Mouse (Mus musculus): ENCODE measurements around the gene Mcts2. TPM values are rescaled to one million over a fixed set of nuclear protein-coding genes. Genes with fewer than 3 reads are reported as not detected.

Gene Mcts2
- total RNA-seq (2014; rRNA removed) = 7.2 and 8.9 TPM in 2 replicates
- polyA plus RNA-seq (2012; rRNA removed) = 2.4 and 3.8 TPM in 2 replicates

GRCm38 (mm10) chr2:152686806-152687267 is at the start of gene Mcts2:
TSS of gene Mcts2 (plus strand) at chr2:152687035.
- H3K4me3 ChIP-seq (ENCODE audit: insufficient read depth, low read depth, low read length) = peak within 1 kb of the TSS; percentile 65
- DNase-seq (ENCODE audit: extremely low read depth, low read depth, low spot score) = peak; percentile 91
- 55% methylated on average over 45 of the region's 45 CpGs for WGBS
- H3K27ac ChIP-seq (replicated peaks; ENCODE audit: insufficient read depth, low read depth, low read length) = no peak within 1 kb of the TSS
- H3K4me1 ChIP-seq (ENCODE audit: control insufficient read depth, insufficient read depth, low read length) = peaks cover 2% of the 10 kb centered on the region; the same call in 1 of the 2 replicates
- no peaks in the 10 kb centered on the region for H3K27me3 ChIP-seq (ENCODE audit: control insufficient read depth, insufficient read depth, low read length)
- TF ChIP-seq CTCF (IDR thresholded peaks at IDR 0.05; ENCODE audit: low read depth, low read length) = no peak
- 0 out of 2 replicates have a peak, but pooled peaks have one; percentile 21 for TF ChIP-seq POLR2A (IDR thresholded peaks at IDR 0.05; ENCODE audit: extremely low read depth, insufficient read depth, low read length)
- H3K79me2 ChIP-seq (ENCODE audit: control insufficient read depth, insufficient read depth, low read length) = no peaks in the 10 kb centered on the region
- peak within 1 kb of the TSS; percentile 66 for H3K9ac ChIP-seq (ENCODE audit: low read depth, low read length)
- peaks cover 46% of the 10 kb centered on the region for H3K36me3 ChIP-seq (ENCODE audit: control insufficient read depth, insufficient read depth, low read length)

- 93% methylated on average over 4 of the region's 4 CpGs for WGBS
- H3K27ac ChIP-seq (replicated peaks; ENCODE audit: insufficient read depth, low read depth, low read length) = peak overlapping the region; percentile 70
- no peaks in the 10 kb centered on the region for H3K36me3 ChIP-seq (ENCODE audit: control insufficient read depth, insufficient read depth, low read length)
- no peaks in the 10 kb centered on the region for H3K4me1 ChIP-seq (ENCODE audit: control insufficient read depth, insufficient read depth, low read length)
- 0 out of 2 replicates have a peak, but pooled peaks cover 2% of the 10 kb centered on the region for H3K27me3 ChIP-seq (ENCODE audit: control insufficient read depth, insufficient read depth, low read length)
- H3K4me3 ChIP-seq (ENCODE audit: insufficient read depth, low read depth, low read length) = no peak overlapping the region
- TF ChIP-seq CTCF (IDR thresholded peaks at IDR 0.05; ENCODE audit: low read depth, low read length) (no peak), POLR2A (IDR thresholded peaks at IDR 0.05; ENCODE audit: extremely low read depth, insufficient read depth, low read length) (no peak)
- H3K9ac ChIP-seq (ENCODE audit: low read depth, low read length) = no peak overlapping the region
- no peak for DNase-seq (ENCODE audit: extremely low read depth, low read depth, low spot score)
- no peaks in the 10 kb centered on the region for H3K79me2 ChIP-seq (ENCODE audit: control insufficient read depth, insufficient read depth, low read length)
Observed at GRCm38 (mm10) chr2:152637381-152637780, 49.5 kb upstream of the Mcts2 start.

DNA sequence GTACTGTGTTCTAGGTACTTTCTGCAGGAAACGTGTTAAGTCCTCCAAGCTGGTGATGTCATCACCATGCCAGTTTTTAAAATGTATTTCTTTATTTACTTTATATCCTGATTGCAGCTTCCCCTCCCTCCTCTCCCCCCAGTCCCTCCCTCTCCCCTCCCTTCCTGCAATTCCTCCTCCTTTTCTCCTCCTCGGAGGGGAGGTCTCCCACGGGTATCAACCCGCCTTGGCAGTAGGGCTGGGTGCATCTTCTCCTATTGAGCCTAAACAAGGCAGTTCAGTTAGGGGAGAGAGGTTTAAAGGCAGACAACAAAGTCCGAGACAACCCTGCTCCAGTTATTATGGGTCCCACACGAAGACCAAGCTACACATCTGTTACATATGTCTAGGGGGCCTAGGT is 48.0 kb upstream of the Mcts2 start:
- no peak for DNase-seq (ENCODE audit: extremely low read depth, low read depth, low spot score)
- Histone ChIP-seq H3K27ac (replicated peaks; ENCODE audit: insufficient read depth, low read depth, low read length) (peak overlapping the region; percentile 44), H3K4me1 (ENCODE audit: control insufficient read depth, insufficient read depth, low read length) (no peaks in the 10 kb centered on the region), H3K36me3 (ENCODE audit: control insufficient read depth, insufficient read depth, low read length) (no peaks in the 10 kb centered on the region), H3K9ac (ENCODE audit: low read depth, low read length) (no peak overlapping the region), H3K27me3 (ENCODE audit: control insufficient read depth, insufficient read depth, low read length) (no peaks in the 10 kb centered on the region), H3K79me2 (ENCODE audit: control insufficient read depth, insufficient read depth, low read length) (no peaks in the 10 kb centered on the region), H3K4me3 (ENCODE audit: insufficient read depth, low read depth, low read length) (no peak overlapping the region)
- TF ChIP-seq POLR2A (IDR thresholded peaks at IDR 0.05; ENCODE audit: extremely low read depth, insufficient read depth, low read length) (no peak), CTCF (IDR thresholded peaks at IDR 0.05; ENCODE audit: low read depth, low read length) (no peak)
- 75% methylated on average over 6 of the region's 6 CpGs for WGBS

GRCm38 (mm10) chr2:152639406-152640113 is 47.3 kb upstream of the Mcts2 start:
- Histone ChIP-seq H3K4me3 (ENCODE audit: insufficient read depth, low read depth, low read length) (no peak overlapping the region), H3K79me2 (ENCODE audit: control insufficient read depth, insufficient read depth, low read length) (no peaks in the 10 kb centered on the region), H3K36me3 (ENCODE audit: control insufficient read depth, insufficient read depth, low read length) (no peaks in the 10 kb centered on the region), H3K27ac (replicated peaks; ENCODE audit: insufficient read depth, low read depth, low read length) (peak overlapping the region; percentile 44), H3K27me3 (ENCODE audit: control insufficient read depth, insufficient read depth, low read length) (no peaks in the 10 kb centered on the region), H3K4me1 (ENCODE audit: control insufficient read depth, insufficient read depth, low read length) (no peaks in the 10 kb centered on the region), H3K9ac (ENCODE audit: low read depth, low read length) (0 out of 2 replicates have a peak overlapping the region, but pooled peaks have one; percentile 21)
- TF ChIP-seq CTCF (IDR thresholded peaks at IDR 0.05; ENCODE audit: low read depth, low read length) = no peak
- no peak for TF ChIP-seq POLR2A (IDR thresholded peaks at IDR 0.05; ENCODE audit: extremely low read depth, insufficient read depth, low read length)
- no peak for DNase-seq (ENCODE audit: extremely low read depth, low read depth, low spot score)
- 61% methylated on average over 11 of the region's 11 CpGs for WGBS

DNA sequence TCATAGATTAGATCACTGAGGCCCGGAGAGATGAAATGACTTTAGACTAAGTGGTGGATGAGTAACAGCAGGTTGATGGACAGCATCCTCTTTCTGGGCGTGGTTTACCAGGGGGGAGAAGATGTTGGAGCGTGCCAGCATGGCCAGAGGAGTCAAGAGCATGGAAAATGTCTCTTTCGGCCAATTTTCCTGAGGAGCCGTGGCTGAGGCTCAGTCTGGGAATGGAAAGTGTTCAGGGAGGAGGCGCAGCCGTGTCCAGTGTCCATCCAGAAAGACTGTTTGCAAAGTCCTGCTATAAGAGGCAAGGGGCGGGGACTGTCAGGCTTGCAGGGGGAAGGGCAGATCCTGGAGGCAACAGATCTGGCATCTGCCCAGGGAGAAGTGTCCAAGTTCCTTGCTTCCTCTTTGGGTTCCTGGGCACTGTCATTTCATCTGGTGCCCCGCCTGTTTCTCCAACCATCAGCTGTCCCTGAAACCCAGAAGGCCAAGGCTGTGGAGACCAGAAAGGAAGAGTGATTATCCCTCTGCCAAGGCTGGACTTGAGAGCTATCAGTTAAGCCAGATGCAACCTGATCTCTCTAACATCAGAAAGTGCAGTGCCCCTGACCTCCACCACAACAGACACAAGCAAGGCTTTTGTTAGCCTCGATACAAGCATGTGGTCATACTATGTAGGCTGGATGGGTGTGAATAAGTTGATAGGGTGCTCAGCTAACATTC is 33.8 kb upstream of the Mcts2 start:
- H3K4me1 ChIP-seq (ENCODE audit: control insufficient read depth, insufficient read depth, low read length) = no peaks in the 10 kb centered on the region
- no peak overlapping the region for H3K4me3 ChIP-seq (ENCODE audit: insufficient read depth, low read depth, low read length)
- no peaks in the 10 kb centered on the region for H3K27me3 ChIP-seq (ENCODE audit: control insufficient read depth, insufficient read depth, low read length)
- H3K36me3 ChIP-seq (ENCODE audit: control insufficient read depth, insufficient read depth, low read length) = no peaks in the 10 kb centered on the region
- no peaks in the 10 kb centered on the region for H3K79me2 ChIP-seq (ENCODE audit: control insufficient read depth, insufficient read depth, low read length)
- no peak overlapping the region for H3K27ac ChIP-seq (replicated peaks; ENCODE audit: insufficient read depth, low read depth, low read length)
- H3K9ac ChIP-seq (ENCODE audit: low read depth, low read length) = no peak overlapping the region
- 60% methylated on average over 10 of the region's 10 CpGs for WGBS
- TF ChIP-seq POLR2A (IDR thresholded peaks at IDR 0.05; ENCODE audit: extremely low read depth, insufficient read depth, low read length) (no peak), CTCF (IDR thresholded peaks at IDR 0.05; ENCODE audit: low read depth, low read length) (no peak)
- DNase-seq (ENCODE audit: extremely low read depth, low read depth, low spot score) = no peak
